Mouse (Mus musculus): Measurements from ENCODE around the gene Prdm4. TPM values are rescaled to one million over a fixed set of nuclear protein-coding genes. Genes with fewer than 3 reads are reported as not detected.

Prdm4 gene
- total RNA-seq (2023) = 55.7 to 70.8 TPM (median 63.6 TPM) in 4 replicates

DNA sequence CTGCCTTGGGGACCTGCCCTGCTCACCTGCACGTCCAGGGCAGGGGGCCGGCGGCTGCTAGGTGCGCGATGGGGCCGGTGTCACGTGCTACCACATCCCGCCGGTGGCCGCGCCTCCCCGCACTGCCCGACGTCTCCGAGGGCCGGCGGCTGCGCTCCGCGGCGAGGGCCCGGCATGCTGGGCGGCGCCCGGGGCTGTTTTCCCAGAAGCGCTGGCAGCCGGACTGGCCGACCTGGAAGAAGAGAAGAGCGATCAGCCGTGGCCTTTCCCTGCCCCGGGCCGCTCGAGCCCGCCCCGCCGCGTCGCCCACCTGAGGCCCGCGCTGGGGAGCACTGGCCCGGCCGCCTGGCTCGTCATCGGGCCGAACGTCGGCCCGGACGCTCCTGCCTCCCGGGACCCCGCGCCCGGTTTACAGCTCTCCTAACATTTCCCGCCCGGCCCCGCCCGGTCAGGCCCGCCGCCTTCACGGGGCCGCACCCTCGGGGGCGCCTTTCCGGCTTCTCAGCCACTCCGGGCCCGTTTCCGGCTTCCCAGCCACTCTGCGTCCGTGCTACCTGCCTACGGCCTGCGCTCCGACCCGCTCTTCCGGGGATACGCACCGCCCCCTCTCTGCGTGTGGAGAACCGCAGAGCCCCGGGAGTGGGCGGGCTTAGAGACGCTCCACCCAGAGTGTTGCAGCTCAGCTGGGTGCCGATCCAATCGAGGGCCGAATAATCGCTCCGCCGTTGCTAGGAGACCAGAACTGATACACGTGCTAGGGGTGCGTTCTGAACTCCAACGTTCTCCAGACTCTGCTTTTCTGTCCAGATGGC, at the start of gene Prdm4:
TSS of gene Prdm4 (minus strand) at position 645 of the 812 bp plus-strand sequence.

GRCm38 (mm10) chr10:85957464-85957950, 40.6 kb upstream of the Prdm4 start, which contains the start of gene Rtcb:
Gene Rtcb, minus strand, starts transcription at chr10:85957823.

DNA sequence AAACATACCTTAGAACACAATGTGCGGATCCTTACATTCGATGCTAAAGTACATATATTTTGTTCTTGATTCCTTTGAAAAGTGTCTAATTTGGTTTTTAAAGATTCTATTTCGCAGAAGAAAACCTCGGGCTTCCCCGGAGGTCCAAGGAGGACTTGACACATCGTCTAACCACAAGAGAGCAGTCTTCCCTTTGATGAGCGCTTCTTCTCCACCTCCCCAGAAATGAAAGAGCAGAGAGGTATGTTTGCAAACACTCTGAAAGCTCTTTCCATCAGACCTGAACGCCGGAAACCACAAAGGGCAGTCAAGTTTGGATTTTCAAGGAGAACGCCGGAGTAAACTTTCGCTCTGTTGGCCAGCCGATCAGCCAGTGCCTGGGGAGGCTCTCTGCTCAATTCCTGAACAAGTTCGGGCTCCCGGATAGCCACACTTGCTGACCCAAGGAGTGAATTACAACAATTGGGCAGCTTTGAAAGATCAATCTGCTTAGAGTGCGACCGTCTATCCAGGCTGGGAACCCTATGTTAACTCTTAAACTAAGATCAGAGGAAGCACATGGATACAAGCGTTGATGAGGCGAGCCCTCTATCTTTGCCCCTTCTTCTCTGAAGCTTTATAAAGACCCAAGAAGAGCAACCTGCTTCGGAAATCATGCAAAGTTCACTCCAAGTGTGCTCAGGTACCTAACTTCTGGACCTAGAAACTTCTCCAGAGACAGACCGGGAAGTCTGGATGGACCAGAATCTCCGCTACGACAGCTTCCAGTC, 10.9 kb upstream of the Prdm4 start, which contains the start of gene Ascl4:
TSS of gene Ascl4 (plus strand) at position 6 of the 770 bp plus-strand sequence.

Other genes starting within 250 kb of the Prdm4 start
- 21.7 to 29.7 TPM (median 29.0 TPM) in 4 replicates for gene Pwp1, start 87.6 kb downstream of the Prdm4 start, total RNA-seq (2023)
- gene Ascl4, start 10.5 kb upstream of the Prdm4 start, total RNA-seq (2023) = not detected in 4 replicates
- gene Rtcb, start 40.7 kb upstream of the Prdm4 start, total RNA-seq (2023) = 91.0 to 102 TPM (median 96.4 TPM) in 4 replicates
- gene Bpifc, start 94.8 kb upstream of the Prdm4 start, total RNA-seq (2023) = not detected in 4 replicates
- gene Fbxo7, start 104.8 kb upstream of the Prdm4 start, total RNA-seq (2023) = 32.3 to 42.6 TPM (median 37.2 TPM) in 4 replicates

All from B cell, adult 62 days (primary cell).